Mouse (Mus musculus): ENCODE measurements around the gene Sema4c. TPM values are rescaled to one million over a fixed set of nuclear protein-coding genes. Genes with fewer than 3 reads are reported as not detected.
A peak's percentile ranks its signal among the peaks of the same experiment; 100 is the strongest.

The Sema4c gene
- 10 to 100 TPM; 21.6 to 24.6 TPM for total RNA-seq (2021)
- long read RNA-seq, partial matches to known transcripts, result 1 of 1 reads
- long read RNA-seq, other reads (novel, unspliced or antisense), result 0 of 1 reads

GRCm38 (mm10) chr1:36558031-36558993 is at the start of gene Sema4c:
Sema4c (minus strand) TSS chr1:36558349.
- DNase-seq (ENCODE audit: low spot score in 2 of 2), result peak; percentile 72 to 81

DNA sequence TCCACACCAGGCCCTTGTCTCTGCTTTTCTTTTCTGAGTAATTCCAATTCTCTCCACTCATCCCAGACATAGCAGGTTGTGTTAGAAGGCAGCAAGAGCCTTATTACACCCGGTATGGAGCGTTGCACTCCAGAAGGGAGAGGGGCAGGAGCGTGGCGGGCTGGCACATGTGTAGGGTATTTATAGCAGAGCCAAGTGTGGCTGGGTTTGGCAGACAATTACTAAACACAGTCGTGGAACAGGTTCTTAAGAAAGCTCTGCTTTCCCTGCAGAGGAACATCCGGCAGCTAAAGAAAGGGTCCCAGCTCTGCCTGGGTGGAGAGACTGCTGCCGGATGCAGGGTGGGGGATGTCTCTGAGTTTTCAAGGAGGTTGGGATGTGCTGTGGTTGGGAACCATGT is 48.8 kb upstream of the Sema4c start:
- DNase-seq (ENCODE audit: low spot score in 2 of 2), result no peak

GRCm38 (mm10) chr1:36604254-36605156 is 46.4 kb upstream of the Sema4c start:
- no peak for DNase-seq (ENCODE audit: low spot score in 2 of 2)

- DNase-seq (ENCODE audit: low spot score in 2 of 2), result peak; percentile 54 to 58
Observed at GRCm38 (mm10) chr1:36603361-36603760, 45.2 kb upstream of the Sema4c start.

GRCm38 (mm10) chr1:36602271-36602670 is 44.1 kb upstream of the Sema4c start:
- DNase-seq (ENCODE audit: low spot score in 2 of 2), result no peak

- DNase-seq (ENCODE audit: low spot score in 2 of 2), result no peak
Observed at GRCm38 (mm10) chr1:36598411-36598810, 40.3 kb upstream of the Sema4c start.

DNA sequence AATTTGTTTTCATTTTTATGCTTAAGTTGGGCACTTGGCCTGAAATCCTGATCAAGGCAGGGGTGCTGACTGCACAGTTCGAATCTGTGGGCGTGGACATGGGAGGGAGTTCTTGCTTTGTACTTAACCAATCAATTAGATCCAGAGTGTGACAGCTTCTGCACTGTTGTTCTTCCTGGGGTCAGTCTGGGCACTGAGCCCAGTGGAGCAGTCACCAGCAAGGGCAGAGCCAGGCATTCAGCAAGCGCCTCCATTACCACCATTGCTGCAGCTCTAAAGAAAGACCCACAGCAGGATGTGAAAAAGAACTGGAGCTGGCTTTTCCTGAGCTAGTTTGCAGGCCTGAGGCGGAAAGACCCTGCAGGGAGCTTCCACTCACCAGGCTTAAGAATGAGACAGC is 38.0 kb upstream of the Sema4c start:
- DNase-seq (ENCODE audit: low spot score in 2 of 2), result peak in 1 of 2 experiments; percentile 53

- DNase-seq (ENCODE audit: low spot score in 2 of 2), result no peak
Observed at GRCm38 (mm10) chr1:36595167-36595931, 37.2 kb upstream of the Sema4c start.

- no peak for DNase-seq (ENCODE audit: low spot score in 2 of 2)
Observed at GRCm38 (mm10) chr1:36593099-36593498, 35.0 kb upstream of the Sema4c start.

DNA sequence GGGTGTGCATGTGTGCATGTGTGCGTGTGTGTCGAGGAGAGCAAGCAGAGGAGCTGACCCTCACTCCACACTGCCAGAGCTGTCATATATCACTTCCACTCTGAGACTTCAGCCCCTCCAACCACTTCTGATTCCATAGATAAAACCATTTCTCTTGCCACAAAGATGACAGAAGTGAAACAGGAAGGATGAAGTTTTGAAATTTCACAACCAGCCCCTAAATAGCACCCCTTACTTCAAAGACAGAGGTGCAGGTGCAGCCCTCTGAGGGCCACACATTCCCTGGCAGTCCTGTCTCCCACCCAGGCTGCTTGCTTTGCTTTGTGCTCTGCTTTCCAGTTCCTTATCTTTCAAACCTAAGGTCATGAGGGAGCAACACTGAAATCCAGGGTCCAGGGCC is 33.3 kb upstream of the Sema4c start:
- DNase-seq (ENCODE audit: low spot score in 2 of 2), result no peak

- DNase-seq (ENCODE audit: low spot score in 2 of 2), result no peak
Observed at GRCm38 (mm10) chr1:36590664-36591063, 32.5 kb upstream of the Sema4c start.

DNA sequence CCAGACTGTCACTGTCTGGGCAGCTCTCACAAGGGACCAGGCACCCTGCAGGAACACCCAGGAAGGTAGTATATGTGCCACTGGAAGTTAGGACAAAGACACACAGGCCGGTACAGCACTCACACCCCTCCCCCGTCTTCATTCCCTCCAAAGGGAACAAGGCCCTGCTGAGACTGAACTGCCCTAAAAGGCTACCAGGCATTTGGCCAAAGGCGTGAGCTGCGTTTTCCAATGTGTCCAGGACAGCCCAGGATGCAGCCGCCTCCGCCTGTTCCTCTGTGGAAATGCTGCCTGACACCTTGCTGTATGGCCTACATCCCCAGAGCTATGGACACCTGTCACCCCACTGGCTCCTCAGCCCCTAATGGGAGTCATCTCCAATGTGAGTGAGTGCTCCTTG is 31.3 kb upstream of the Sema4c start:
- DNase-seq (ENCODE audit: low spot score in 2 of 2), result no peak

- no peak for DNase-seq (ENCODE audit: low spot score in 2 of 2)
Observed at GRCm38 (mm10) chr1:36588476-36589450, 30.6 kb upstream of the Sema4c start.

DNA sequence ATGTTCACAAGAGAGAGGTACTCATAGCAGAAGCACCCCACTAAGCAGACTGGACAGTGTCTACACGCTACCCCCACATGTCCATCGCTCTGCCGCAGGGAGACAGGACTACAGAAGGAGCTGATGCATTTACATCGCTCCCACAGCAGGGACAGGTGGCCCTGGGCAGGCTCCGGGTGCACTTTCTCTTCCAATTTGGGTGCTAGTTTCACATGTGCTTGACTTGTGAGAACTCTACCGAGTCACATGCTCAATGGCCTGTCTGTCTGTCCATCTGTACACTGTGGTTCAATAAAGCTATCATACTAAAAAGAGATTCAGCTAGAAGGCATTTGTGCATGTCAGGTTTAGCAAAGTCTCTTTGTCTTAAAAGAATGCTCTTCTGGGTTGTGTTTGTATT is 29.7 kb upstream of the Sema4c start:
- DNase-seq (ENCODE audit: low spot score in 2 of 2), result no peak

- no peak for DNase-seq (ENCODE audit: low spot score in 2 of 2)
Observed at GRCm38 (mm10) chr1:36586288-36586687, 28.1 kb upstream of the Sema4c start.

DNA sequence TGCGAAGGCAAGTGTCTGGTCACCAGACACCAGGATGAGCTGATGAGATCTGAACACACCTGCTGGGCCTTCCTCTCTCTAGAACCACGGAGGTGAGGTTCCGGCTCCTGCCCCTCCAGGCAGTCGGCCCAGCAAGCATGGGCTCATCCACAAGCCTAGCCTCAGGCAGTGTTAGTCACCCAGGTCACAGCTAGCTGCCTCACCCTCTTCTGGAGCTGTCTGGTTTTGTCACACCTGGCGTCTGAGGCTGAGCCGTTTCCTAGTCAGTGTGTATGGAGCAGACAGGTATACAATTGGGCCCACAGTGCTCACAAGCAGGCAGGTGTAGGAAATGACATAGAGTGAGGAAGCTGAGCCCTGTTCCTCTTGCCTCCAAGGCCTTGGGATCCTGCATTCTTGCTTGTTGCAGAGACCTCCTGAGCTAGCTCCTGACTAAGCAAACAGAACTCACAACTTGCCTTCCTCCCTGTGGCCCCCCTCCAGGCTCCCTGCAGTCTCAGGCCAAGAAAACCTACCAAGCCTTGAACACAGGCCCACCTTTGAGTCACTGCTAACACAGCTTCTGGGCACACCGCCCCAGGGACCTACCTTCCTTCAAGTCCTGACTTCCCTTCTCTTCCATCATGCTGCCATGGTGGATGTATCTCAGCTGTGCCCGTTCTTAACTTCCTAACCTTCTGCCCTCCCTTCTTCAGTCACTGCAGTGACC is 25.4 kb upstream of the Sema4c start:
- no peak for DNase-seq (ENCODE audit: low spot score in 2 of 2)

DNA sequence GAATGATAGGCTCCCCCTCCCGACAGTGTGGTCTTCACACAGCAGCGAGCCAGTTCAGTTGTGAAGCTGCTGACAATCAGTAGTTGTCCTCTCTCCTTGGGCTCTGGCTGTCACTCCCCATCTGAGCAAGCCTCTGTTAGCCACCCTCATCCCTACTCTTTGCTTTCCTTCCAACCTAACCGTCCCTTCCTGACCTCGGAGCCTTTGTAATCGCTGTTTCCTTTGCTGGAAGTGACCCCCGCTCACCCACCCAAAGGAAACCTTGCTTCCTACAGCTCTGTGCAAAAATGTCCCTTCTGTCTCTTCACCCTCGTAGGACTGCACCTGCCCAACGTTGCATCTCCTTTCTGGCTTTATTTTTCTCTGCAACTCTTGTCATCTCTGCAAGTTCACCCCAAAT is 24.1 kb upstream of the Sema4c start:
- DNase-seq (ENCODE audit: low spot score in 2 of 2), result no peak

DNA sequence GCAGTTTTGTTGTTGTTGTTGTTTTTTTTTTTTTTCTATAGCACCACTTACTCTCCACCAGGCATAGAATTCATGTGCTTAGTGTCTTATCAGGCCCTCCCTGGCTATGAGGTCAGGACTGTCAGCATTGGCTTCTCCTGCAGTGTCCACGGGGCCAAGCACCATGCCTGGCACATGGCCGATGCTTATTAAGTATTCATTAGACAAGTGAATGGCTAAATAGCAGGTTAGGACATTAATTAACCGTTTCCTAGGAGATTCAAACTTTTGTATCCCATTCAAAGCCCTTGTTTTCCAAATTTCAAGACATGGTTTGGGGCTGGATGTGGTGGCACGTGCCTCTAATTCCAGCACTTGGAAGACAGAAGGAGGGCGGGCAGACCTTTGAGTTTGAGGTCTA is 23.1 kb upstream of the Sema4c start:
- no peak for DNase-seq (ENCODE audit: low spot score in 2 of 2)

Data from layer of hippocampus, postnatal 10 days (tissue).